Mouse (Mus musculus): ENCODE measurements around the gene Ndufaf8.

DNA sequence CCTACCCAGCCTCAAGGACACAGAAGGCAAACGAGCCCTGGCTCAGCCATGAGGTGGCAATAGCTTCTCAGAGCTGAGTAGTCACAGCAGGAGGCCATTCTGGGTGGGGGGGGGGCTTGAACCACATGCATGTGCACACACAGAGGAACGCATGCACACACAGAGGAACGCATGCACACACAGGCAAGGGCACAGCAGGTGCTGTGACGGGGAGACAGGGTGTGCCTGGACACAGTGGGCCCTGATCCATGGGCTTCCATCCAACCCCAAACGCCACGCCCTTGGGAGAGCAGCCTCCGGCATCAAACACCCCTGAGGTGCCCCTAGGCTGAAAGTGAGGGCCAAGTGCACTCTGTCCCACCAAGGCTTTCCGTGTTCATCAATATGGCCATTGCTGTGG lies 37.5 kb downstream of the Ndufaf8 start:
- TF ChIP-seq CTCF (IDR thresholded peaks at IDR 0.05; ENCODE audit: low read depth, low read length): no peak
- TF ChIP-seq POLR2AphosphoS5 (IDR thresholded peaks at IDR 0.05; ENCODE audit: insufficient replicate concordance, low read depth, low read length): no peak
- TF ChIP-seq TAL1 (conservative IDR thresholded peaks at IDR 0.05; ENCODE audit: low read depth, low read length): no peak
- no peak for TF ChIP-seq GATA1 (IDR thresholded peaks at IDR 0.05; ENCODE audit: borderline replicate concordance, low read length)
- no peak for TF ChIP-seq GATA2 (IDR thresholded peaks at IDR 0.05; ENCODE audit: borderline replicate concordance, low read depth, low read length)
